Mouse (Mus musculus): Measurements from ENCODE around the gene Tmem240.
A peak's percentile ranks its signal among the peaks of the same experiment; 100 is the strongest.
"Not testable (repeated sequence)": the region's sequence is repeated elsewhere in the genome, so short reads cannot be mapped to it uniquely, and the experiment has no call there.

Gene Tmem240

DNA sequence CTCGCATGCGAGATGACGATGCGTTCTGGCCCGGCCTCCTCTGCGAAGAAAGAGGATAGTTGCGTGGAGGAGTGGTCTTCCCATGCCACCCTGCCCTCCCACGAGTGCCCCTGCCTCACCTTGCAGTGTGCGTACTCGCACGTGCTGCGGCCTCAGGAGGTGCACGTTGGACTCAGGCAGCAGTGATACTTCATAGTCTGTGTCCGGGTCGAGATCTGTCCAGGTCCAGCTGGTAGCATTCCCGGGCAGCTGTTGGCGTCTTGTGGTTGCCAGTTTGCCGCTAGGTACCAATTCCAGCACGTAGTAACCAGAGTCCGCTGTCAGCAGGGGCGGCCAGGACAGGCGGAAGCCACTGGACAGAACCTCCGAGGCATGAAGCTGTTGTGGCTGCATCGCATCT lies 36.0 kb downstream of the Tmem240 start:
- no peak for DNase-seq (ENCODE audit: low spot score)

DNA sequence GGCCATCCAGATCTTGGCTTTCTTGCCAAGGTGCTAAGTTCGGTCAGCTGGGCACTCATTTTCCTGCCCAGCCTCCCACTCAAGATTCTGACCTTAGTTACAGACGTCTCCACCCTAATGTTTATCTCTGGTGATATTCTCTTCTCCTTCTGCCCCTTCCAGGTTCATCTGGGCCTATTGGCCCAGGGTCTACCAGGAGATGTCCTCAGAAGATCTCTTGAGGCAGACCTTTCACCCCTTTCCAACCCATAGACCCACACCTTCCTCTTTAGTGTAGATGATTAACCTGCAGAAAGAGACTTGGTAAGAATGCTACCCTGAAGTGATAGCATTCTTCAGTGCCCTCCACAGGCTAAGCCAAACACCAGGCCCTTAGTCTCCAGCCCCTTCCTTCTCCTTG lies 37.1 kb downstream of the Tmem240 start:
- no peak for DNase-seq (ENCODE audit: low spot score)

DNA sequence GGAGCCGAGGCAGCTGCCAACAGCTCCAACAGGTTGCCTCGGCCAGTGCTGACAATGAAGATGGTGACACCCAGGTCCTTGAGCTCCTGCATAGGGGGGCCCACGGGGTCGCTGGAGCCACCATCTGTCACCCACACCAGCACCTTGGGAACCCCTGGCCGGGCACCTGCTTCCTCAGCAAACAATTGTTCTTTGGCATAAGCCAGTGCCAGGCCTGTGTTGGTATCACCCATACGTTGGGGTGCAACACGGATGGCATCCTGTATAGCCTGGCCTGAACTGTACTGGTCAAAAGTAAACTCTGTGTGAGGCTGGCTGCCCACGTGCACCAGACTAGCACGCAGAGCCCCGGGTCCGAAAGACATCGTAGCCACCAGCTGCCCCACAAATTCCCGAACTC lies 38.2 kb downstream of the Tmem240 start:
- no peak for DNase-seq (ENCODE audit: low spot score)

DNA sequence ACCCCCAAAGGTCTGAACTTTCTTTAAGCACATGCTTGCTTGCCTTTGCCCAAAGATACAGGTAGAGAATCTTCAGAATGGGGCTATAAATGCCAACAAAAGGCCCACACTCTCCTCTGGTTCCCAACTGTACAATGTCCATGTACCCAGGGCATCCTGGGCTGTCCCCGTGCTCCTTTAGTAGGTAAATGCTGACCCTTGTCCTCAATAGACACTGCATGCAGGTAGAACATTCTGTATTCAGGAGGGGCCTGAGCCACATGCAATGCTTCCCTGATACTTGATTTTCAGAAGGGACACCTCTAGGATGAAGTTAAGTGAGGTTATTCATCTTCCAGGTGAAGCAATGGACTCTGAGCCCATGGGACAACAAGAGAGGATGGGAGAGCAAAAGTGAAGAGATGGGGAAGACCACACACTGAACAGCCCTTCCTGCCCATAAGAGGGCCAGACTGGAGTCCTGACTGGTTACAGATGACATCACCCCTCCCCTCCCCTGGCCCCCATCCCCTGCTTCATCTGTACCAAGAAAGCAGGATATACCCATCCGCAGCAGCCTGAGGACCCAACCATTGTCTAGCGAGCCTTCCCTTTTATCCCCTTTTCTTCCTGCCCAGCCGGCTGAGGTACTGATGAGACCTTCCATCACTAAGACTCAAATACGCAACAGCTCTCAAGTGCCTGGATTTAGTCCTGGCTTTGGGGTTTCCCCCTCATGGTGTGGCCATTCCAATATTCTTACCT lies 38.9 kb downstream of the Tmem240 start:
- no peak for DNase-seq (ENCODE audit: low spot score)

DNA sequence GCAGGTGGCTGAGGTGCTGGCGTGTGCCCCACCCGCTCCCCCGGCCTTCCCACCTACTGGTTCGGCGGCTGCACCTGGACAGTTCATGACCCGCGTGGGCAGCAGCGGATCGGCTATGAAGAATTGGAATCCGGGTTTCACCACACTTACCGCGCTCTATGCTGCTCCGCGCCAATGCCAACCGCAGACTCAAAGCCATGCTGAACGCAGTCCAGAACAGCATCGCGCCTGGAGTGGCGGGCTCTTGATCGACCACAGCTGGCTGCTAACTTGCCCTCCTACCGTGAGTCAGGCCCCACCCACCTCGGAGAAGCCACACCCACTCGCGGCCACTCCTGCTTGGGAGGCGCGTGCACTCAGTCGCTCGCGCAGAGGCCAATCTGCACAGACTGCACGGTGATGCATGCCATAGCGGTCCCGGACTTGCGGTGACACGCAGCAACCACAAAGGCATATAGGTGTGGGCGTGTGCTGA lies 39.7 kb downstream of the Tmem240 start, which contains the start of gene Vwa1:
Gene Vwa1, minus strand, starts transcription at position 419 of the 475 bp plus-strand sequence.
- DNase-seq (ENCODE audit: low spot score): peak; percentile 98

DNA sequence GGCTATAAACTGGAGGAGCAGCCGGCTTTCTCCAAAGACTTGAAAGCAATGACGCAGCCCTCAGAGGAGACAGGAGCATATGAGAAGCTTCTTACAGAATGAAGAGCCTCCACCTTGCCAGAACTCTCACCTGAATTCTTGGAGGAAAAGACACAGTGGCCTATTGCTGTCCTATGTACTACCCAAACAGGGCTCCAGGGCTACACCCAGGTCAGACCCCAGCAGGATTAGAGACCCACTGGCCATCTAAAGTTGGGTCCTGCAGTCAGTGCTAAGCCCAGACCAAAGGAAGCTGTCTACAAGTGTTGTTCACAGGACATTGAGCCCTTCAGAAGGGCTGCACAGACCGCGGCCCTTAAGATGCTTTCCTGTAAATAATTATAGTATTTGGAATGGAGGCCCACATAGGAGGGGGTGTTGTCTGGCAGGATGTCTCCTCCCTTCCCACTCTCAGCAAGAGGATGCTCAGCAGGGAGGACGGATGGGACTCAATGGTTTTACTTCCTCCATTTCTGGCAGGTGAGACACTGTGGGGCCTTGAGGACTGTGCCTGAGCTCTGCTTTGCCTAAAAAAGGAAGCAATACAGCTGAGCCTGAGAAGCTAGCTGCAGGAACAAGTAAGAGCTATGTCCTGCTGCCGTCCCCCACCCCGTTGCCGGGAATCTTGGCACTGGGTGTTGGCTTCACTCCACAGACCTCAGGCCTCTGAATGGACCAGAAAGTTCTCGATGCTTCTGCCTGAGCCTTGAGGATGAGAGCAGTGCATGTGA lies 40.6 kb downstream of the Tmem240 start:
- DNase-seq (ENCODE audit: low spot score): peak; percentile 87

DNA sequence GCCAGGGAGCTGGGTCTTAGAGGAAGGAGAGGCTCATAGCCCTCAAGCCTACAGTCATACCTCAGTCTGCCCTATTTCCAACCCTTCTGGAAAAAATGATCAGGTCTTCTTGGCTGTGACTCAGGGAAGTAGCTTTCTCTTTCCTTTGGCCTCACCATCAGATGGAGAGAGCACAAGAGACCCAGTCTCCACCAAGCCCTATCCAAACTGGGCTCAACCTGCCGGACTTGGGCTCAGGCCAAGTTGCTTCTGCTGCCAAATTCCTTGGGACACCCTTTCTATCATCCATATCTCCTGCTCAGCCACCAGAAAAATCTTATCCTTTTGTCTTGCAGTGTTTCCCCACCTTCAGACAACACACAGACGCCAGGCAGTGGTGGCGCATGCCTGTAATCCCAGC lies 41.3 kb downstream of the Tmem240 start:
- DNase-seq (ENCODE audit: low spot score): peak; percentile 87

DNA sequence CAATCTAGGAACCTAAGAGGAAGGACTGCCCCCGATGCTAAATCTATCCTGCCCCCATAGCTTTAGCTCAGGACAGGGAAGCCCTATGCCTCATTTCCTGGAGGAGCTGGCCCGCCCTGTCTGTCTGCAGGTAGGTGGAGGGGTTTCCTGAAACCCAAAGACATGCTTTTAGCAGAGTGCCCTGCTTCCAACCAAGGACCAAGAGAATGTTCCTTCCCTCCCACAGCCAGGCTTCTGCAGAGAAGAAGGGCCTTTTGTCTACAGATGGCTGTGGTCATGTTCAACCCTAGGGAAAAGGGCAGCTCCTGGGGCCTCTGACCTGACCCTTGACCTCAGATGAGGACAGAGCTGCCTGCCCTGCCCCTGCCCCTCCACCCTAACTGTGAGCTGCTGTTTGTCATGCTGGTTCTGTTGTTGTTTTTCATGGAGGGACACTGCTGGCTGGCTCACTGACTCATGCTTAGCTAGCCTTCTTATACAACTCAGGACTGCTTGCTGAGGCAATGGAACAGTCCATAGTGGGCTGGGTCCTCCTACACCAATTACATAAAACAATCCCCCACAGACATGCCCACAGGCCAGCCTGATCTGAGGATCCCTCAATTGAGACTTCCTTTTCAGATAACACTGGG lies 42.2 kb downstream of the Tmem240 start:
- no peak for DNase-seq (ENCODE audit: low spot score)

DNA sequence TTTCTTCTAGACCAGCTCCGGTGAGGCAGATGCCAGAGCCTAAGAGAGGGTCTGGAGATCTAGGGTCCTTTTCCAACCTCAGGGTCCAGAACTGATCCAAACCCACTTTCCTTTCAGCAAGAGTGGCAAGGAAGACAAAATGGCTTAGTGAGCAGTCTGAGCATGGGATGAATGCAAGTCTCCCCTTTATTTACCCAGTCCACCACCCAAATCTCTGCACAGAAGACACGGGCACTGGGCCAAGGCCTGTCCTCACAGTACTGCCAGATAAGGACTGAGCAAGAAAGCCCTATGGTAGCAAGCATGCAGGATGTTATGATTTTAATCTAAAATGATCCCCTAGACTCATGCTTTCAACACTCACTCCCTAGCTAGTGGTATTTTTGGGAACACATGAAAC lies 43.2 kb downstream of the Tmem240 start:
- DNase-seq (ENCODE audit: low spot score): peak; percentile 75

DNA sequence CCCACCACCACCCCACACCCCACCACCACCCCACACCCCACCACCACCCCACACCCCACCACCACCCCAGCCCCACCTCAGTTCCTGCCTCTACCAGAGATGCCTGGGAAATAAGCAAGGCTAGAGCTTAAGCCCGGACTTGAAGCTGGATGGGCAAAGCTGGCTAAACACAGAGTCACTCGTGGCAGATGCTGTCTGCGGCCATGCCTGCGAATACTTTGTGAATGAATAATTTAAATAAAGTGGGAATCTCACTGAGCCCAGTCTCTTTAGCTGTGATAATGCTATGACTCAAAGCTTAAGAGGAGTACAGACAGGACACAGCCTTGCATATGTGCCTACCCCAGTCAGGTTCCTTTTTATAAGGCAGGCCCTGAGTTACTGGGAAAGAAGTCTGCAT lies 44.9 kb downstream of the Tmem240 start:
- DNase-seq (ENCODE audit: low spot score): no peak

DNA sequence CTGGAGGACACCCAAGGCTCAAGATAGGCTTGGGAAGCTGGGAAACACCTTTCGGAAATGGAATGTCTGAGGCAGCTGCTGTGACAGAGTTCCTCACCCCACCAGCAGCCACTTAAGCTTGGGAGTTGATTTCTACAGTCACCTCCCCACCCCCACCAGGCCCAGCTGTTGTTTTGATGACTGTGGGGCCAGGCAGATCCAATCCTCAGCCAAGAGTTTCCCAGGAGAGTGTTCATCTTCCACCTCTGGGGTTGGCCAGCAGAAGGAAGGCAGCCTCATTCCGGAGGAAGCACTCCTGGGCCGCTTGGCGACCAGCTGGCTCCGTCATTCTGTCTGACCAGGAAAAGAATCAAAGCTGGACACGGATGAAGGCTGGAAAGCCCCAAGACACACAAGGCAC lies 46.3 kb downstream of the Tmem240 start:
- DNase-seq (ENCODE audit: low spot score): peak; percentile 83

DNA sequence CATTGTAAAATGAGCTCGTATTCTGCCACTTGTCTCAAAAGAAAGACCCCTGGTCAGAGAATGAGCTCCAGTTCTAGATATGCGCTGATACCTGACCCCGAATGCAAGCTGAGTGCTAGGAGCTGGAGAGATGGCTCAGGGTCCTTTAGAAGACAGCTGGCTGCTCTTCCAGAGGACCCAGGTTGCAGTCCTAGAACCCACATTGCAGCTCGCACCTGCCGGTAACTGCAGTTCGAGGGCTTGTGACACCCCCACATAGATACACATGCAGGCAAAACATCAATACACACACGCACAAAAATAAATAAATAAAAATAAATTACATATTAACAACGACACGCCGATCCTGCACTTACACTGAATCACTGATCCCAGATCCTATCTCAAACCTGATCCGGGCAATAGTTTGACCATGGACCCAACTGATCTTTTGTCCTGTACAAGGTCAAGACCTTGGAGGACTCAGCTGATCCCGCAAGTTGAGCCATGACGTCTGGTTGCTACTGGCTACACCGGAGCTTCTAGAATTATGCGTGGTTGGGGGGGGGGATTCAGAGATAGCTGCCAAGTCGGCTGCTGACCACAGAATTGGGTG lies 49.0 kb downstream of the Tmem240 start:
- no peak for DNase-seq (ENCODE audit: low spot score)

DNA sequence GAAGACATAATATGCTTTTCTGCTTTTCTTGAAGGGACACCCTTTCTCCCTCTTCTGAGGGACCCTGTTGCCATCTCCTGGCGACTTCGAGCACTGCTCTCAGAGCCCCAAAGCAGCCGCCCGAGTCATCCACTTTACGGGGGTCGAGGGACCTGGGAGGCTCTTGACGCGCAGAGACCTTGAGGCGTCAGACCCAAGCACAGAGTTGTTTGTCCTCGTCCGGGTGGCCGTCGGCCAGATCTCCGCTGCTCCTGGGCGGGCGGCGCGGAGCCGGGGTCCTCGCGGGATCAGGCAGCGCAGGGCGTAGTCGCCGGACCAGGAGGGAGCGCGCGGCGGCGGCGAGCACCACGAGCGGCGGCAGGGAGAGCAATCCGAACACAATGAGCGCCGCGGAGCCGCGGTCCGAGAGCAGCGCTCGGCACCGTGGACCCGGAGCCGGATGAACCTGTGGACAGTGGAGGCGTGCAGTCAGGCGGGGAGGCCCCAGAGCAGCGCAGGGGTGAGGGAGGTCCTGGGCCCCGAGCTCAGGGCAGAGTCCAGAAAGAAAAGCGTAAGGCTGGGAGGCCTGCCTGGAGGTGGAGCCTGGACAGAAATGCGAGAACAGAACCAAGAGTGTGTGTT lies 49.6 kb downstream of the Tmem240 start:
- peak; percentile 88 for DNase-seq (ENCODE audit: low spot score)

DNA sequence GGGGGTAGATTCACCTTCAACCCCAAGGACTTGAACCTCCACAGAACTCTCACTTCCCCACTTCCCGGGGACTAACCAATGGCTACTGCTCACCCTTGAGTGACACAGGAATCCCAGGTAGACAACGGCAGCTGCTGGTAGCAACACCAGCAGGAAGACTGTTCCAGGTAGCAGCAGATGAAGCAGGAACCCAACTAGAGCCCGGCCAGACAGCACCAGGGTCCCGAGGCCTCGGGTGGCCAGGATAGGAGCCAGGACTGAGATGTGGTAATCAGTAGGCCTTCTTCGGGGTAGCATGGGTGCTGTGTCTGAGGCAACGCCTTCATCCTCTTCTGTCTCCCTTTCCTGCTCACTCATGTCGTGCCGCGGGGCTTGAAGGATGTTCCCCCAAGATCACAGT lies 50.6 kb downstream of the Tmem240 start:
- DNase-seq (ENCODE audit: low spot score): no peak

DNA sequence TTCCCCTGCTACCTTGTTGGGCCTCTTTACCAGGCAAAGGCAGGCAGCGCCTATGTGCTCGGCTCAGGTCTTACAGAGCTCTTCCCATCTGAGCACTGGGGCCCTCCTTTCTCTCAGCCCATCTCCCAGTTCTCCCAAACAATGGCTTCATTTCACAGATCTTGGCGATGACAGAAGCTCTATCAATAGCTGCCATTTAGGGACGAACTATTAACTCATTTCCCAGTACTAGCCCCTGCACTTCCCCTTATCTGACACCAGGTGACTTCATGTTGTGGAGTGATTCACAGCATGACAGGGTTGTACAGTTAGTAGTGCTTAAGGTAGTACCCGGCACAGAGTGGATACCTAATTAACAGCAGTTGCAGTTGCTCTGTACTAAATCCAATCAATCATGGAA lies 51.2 kb downstream of the Tmem240 start, which contains the start of gene Tmem88b:
Gene Tmem88b, minus strand, starts transcription at position 56 of the 400 bp plus-strand sequence.
- no peak for DNase-seq (ENCODE audit: low spot score)

DNA sequence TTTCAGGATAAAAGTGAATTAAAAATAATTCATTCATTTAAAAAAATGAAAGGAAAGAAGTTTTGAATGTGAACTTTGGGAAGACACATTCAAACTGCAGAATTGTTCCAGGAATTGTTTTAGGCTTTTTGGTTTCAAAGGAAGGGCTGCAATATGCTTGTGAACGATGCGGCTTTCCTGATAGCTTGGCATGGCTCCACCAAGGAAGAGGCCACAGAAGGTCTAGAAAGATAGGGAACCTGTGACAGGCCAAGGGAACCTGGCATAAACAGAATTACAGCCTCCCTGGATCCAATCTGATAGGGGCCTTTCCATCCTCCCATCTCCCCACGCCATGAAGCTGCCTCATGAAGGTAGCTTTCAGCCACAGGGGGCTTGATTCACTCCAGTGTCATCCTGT lies 53.7 kb downstream of the Tmem240 start:
- no peak for DNase-seq (ENCODE audit: low spot score)

DNA sequence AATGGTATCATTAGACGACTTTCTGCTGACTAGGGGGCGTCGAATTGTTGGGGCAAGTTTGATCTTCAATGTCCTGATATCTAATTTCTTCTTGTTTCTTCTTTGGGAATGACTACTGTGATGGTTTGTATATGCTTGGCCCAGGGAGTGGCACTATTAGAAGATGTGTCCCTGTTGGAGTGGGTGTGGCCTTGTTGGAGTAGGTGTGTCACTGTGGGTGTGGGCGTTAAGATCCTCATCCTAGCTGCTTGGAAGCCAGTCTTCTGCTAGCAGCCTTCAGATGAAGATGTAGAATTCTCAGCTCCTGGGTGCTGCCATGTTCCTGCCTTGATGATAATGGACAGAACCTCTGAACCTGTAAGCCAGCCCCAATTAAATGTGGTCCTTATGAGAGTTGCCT lies 54.2 kb downstream of the Tmem240 start:
- DNase-seq (ENCODE audit: low spot score): not testable (repeated sequence)

DNA sequence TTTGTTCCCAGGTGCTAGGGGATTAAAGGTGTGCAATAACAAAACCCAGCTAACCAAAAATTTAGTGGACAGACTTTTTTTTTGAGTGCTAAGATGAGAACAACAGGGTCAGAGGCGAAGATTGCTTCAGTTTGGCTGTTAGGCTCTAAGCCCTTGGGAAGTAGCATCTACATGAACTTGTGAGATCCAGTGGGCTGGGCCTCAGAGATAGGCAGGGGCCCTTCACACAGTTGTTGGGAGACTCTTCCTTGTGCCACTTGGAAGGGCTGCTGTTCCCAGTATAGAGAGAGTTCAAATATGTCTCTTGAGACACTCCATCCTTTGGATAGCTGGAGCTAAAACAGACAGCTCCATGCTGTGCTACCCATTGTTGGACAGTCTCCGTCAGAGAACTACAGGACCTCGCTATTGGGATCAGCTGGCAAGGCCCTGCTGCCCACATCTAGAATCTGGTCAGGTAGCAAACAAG lies 55.5 kb downstream of the Tmem240 start, which contains the start of gene Ankrd65:
Gene Ankrd65, plus strand, starts transcription at position 419 of the 469 bp plus-strand sequence.
- no peak for DNase-seq (ENCODE audit: low spot score)

Data from testis, postnatal 10 days (tissue).